Mouse (Mus musculus) CH12F3 (cell line): ENCODE measurements around the gene Pitpnm3.
"Not testable (repeated sequence)": the region's sequence is repeated elsewhere in the genome, so short reads cannot be mapped to it uniquely, and the experiment has no call there.

Source experiments
- in situ Hi-C: fragments of 300-500 bp; cut with MboI; formaldehyde crosslinking; loops from 2 replicates; pipeline ENCODE4 v1.14.3; 2020; ENCODE audit warnings: low sequenced_read_pairs

The Pitpnm3 gene

GRCm38 (mm10) chr11:72135383-72136158 lies at the start of gene Pitpnm3:
Gene Pitpnm3, minus strand, starts transcription at chr11:72135778.
- in situ Hi-C loops: no loop called here

- in situ Hi-C loops: no loop called here
Observed at GRCm38 (mm10) chr11:72184252-72184651, 48.7 kb upstream of the Pitpnm3 start.

DNA sequence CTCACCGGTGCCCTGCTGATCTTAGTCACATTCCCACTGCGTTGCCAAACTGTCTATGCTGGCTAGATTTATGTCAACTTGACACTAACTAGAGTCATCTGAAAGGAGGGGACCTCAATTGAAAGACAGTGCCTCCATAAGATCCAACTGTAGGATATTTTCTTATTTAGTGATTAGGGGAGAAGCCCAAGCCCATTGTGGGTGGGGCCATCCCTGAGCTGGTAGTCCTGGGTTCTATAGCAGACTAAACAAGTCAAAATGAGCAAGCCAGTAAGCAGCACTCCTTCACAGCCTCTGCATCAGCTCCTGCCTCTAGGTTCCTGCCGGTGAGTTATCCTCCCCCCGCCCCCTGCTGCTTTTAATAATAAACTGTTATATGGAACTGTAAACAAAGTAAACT lies 45.6 kb upstream of the Pitpnm3 start:
- in situ Hi-C loops: no loop called here

DNA sequence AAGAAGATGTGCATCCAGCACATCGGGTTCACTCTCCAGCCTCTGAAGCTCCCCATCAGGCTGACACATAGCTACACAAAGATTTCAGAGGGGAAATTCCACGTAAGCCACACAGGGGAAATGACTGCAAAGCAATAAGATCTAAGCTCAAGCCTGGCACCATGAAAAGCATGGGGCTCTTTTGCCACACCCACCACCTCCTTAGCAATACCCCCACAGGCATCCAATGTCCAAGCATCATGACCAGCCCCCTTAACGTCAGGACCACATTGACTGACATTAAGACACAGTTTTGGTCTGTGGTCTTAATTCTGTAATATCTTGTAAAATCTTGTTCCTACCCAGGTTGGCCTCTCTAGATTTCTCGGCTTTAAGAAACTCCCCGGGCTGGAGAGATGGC lies 45.0 kb upstream of the Pitpnm3 start:
- in situ Hi-C loops: no loop called here

GRCm38 (mm10) chr11:72176553-72176952 lies 41.0 kb upstream of the Pitpnm3 start:
- in situ Hi-C loops: no loop called here

DNA sequence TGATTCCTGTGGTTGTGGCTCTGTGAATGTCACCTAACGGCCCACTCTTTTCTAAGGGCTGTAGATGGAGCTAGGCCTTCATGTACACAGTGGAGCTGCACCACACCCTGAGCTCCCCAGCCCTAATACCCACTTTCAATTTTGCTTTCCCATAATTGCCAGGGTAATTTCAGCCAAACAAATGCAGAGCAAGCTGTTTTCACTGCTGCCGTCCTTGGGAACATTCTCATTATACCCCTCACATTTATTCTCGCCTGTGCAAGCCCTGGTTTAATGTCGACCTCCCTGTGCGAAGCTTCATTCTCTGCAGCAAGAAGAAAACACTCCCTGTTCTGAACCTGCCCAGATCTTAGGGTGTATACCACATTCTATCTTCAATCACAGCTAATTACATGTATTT lies 40.4 kb upstream of the Pitpnm3 start:
- in situ Hi-C loops: no loop called here

GRCm38 (mm10) chr11:72174721-72175120 lies 39.1 kb upstream of the Pitpnm3 start:
- in situ Hi-C loops: no loop called here

DNA sequence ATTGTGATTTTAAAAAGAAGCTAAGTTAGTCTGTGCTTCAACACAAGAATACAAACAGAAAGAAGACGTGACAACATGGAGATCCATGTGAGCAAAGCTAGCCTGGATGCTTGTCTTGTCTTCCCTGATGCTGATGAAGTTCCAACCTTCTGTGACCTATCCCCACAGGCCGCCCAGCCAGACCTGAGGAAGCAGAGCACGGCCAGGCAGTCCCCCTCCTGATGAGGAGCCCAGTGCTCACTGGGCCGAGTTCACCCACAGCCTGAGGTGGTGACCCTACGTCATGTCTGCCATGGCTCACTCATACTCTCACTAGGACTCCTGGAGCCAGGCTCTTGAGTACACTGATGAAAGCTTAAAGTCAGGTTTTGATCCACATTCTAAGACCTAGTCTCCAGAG lies 37.9 kb upstream of the Pitpnm3 start:
- in situ Hi-C loops: no loop called here

DNA sequence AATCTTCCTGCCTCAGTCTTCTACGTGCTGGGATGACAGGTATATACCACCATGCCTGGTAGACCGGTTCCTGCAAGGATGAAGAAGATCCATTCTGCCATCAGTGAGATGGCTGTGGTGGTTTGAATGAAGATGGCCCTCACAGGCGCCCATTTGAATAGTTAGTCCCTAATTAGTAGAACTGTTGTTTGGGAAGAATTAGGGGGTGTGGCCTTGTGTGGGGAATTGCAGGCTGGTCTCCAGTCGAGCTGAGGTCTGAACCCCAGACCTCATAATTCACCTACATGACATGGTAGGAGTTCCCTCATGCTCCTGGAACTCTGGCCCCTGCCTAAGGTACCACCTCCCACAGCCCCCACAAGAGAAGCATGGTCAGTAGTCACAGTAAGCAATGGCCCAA lies 36.3 kb upstream of the Pitpnm3 start:
- in situ Hi-C loops: not testable (repeated sequence)

DNA sequence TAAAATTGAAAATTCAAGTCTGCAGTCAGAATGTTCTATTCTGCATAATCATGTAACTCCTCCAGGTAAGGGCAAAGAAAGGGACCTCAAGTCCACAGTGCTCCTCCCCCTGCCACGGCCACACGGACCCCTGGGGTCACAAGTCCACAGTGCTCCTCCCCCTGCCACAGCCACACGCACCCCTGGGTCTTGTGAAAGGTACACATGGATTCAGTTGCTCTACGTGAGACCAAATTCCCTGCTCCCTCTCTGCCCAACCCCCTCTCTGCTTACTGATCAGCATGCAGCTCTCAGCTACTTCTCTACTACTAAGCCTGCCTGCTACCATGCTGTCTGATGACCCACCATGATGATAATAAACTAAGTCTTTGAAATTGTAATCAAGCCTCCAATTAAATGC lies 34.3 kb upstream of the Pitpnm3 start:
- in situ Hi-C loops: no loop called here

DNA sequence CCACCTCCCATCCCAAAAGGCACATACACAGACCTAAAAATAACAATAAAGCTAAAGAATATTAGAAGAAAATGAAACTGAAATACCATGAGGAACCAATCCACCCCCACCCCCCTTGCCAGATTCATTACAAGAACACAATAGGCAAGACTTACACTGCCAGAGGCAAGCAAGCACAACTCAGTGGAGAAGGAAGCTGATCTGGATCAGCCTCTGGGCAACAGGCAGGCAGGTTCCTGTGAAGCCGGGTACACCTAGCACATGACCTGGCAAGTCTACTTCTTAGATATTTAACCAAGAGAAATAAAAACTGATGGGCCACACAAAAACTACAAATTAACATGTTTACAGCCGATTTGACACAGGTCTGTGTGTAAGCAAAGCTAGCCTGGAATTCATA lies 27.6 kb upstream of the Pitpnm3 start:
- in situ Hi-C loops: no loop called here

DNA sequence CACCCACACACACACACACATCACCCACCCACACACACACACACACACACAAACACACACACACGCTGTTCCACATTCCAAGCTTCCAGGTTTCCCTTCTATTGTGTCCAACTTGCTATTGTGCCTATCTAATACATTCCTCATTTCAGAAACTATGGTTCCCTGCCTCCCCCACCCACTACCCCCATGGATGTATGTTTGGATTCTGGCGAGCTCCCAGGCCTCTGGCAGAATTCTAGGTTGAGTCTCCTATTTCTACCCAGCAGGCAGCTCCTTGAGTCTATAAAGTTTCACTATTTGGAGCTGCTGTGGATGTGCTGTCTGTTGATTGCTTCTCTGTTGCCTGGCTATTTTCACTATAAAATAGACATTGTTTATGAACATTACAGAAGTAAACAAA lies 21.0 kb upstream of the Pitpnm3 start:
- in situ Hi-C loops: no loop called here

DNA sequence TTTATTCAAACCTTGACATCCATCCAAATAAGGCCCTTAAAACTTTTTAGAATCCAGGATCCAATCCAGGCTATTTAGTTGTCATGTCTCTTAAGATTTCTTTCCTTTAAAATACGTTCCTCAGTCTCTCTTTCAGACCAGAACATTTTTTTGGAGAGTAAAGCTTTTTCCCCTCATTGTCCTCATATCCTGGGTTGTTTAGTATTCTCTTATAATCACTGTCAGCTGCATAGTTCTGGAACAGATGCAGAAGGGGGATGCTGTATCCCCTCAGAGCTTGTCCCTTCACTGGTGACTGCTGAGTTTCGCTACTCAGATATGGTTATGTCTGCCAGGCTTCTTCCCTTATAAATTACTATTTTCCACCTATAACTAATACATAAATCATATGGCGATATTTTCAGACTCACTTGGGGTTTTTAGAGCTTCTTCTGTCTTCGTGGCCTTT lies 20.4 kb upstream of the Pitpnm3 start:
- in situ Hi-C loops: no loop called here

- in situ Hi-C loops: no loop called here
Observed at GRCm38 (mm10) chr11:72155186-72155980, 19.8 kb upstream of the Pitpnm3 start.

DNA sequence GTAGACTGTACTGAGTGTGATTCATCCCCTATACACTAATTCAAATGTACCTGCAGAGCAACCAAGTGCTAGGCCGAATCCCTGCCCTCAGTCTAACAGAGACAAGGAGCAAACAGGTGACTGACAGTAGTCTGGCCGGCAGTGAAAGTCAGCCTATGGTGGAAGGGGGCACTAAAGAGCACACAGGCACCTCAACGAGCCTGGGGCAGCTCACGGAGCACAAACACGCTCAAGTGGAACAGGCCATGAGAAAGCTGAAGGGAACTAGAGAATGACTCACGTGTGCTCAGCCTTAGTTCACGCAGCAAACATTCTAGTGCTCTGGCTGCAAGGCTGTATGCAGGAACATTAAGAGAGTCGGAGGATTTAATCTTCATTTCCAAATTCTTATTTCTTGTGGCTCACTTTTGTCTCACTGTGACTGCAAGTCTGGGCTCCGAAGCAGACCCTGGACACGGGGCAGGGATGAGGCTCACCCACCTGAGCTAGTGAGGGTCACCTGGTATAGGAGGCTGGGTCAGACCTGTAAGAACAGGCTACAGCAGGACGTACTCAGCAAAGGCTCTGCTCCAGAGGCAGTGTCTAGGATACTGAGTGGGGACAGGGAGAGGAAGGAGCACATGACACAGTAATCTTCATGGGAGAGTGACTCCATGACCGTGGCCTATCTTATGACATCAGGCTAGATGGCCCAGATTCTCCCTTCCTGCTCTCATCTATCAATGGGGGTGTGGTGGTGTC lies 17.7 kb upstream of the Pitpnm3 start:
- in situ Hi-C loops: no loop called here

DNA sequence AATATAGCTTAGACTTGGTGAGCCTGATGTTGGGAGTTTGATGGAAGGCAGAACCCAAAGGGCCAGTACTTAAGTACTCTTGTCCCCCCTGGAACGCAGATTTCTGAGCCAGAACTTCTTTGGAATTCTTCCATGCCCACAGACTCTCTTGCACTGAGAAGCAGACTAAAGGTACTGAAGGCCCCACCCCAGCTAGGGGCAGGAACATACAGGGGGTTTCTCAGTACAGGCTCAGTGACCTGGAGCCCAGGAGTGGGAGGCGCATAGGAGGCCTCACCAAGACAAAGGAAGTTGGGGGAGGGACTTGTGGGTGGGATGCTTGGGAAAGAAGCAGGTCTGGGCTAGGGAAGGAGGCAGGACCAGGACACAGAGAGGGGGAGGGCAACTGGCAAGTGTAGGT lies 15.5 kb upstream of the Pitpnm3 start:
- in situ Hi-C loops: no loop called here

DNA sequence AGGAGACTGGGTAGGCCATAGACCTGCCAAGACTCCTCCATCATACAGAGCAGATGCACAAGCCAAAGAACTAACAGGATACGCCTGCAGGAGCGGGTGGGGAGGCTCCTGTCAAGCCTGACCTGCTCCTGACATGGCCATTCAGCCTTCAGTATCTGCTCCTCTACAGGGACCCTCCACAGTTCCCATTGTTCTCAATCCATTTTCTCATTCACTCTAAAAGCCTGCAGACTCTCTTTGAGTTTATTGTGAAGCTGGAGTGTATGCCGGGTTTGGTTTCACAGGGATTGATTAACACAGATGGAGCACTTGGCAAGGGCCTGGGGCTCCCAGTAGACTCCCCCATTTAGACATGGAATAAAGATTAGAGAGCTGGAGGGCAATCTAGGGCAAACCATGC lies 12.3 kb upstream of the Pitpnm3 start:
- in situ Hi-C loops: no loop called here

- in situ Hi-C loops: no loop called here
Observed at GRCm38 (mm10) chr11:72145877-72146248, 10.3 kb upstream of the Pitpnm3 start.

GRCm38 (mm10) chr11:72145182-72145876 lies 9.8 kb upstream of the Pitpnm3 start:
- in situ Hi-C loops: no loop called here

- in situ Hi-C loops: no loop called here
Observed at GRCm38 (mm10) chr11:72142889-72143288, 7.3 kb upstream of the Pitpnm3 start.

GRCm38 (mm10) chr11:72140198-72140597 lies 4.6 kb upstream of the Pitpnm3 start:
- in situ Hi-C loops: no loop called here
